Mouse (Mus musculus) liver, embryonic 16.5 days (tissue): ENCODE measurements around the gene Slc5a2. TPM values are rescaled to one million over a fixed set of nuclear protein-coding genes. Genes with fewer than 3 reads are reported as not detected.
A peak's percentile ranks its signal among the peaks of the same experiment; 100 is the strongest.

ENCODE experiments used
- ATAC-seq: fragments of 200-750 bp; cut with Nextera tagmentation; 2 replicates; pipeline ENCODE4 v1.8.0; 2017; ENCODE audit warnings: low read depth, mild to moderate bottlenecking, moderate number of reproducible peaks, moderate library complexity
- H3K27ac ChIP-seq: fragments of 300-500 bp; sonication (generic); 2 replicates; pipeline ENCODE4 v1.5.1; 2014; ENCODE audit warnings: mild to moderate bottlenecking, low read length
- H3K27me3 ChIP-seq: fragments of 300-500 bp; sonication (generic); 2 replicates; pipeline ENCODE4 v1.6.1; 2014; ENCODE audit warnings: low read depth, low read length, mixed read lengths; ENCODE audit not compliant: control insufficient read depth, insufficient read depth
- H3K36me3 ChIP-seq: fragments of 300-500 bp; sonication (generic); 2 replicates; pipeline ENCODE4 v1.6.1; 2014; ENCODE audit warnings: mild to moderate bottlenecking; ENCODE audit not compliant: control insufficient read depth, insufficient read depth
- H3K4me1 ChIP-seq: fragments of 300-500 bp; sonication (generic); 2 replicates; pipeline ENCODE4 v1.6.1; 2014; ENCODE audit warnings: low read depth, low read length, mixed read lengths; ENCODE audit not compliant: control insufficient read depth
- H3K4me2 ChIP-seq: fragments of 300-500 bp; sonication (generic); 2 replicates; pipeline ENCODE4 v1.6.1; 2014; ENCODE audit warnings: low read depth, low read length, mixed read lengths
- H3K4me3 ChIP-seq: fragments of 300-500 bp; sonication (generic); 2 replicates; pipeline ENCODE4 v1.5.1; 2014; ENCODE audit warnings: low read depth, mild to moderate bottlenecking, low read length
- H3K9ac ChIP-seq: fragments of 300-500 bp; sonication (generic); 2 replicates; pipeline ENCODE4 v1.6.1; 2014; ENCODE audit warnings: low read depth, low read length
- H3K9me3 ChIP-seq: fragments of 300-500 bp; sonication (generic); replicated peaks from 2 replicates; pipeline ENCODE4 v1.6.1; 2016; ENCODE audit warnings: low read length; ENCODE audit not compliant: control insufficient read depth
- WGBS: fragments of 180-500 bp; shearing (Covaris S2); extraction: QIAGEN DNeasy Blood & Tissue Kit; methylation state at CpG from one replicate; pipeline ENCODE4 v1.1.7; 2014; ENCODE audit not compliant: insufficient replicate concordance; 5-methylcytosine and 5-hydroxymethylcytosine counted together
- polyA plus RNA-seq: library from polyadenylated mRNA; unstranded; fragments of >200 nt; fragmentation: Nextera tagmentation; extraction: Ambion mirVana; gene quantifications from 2 replicates; pipeline ENCODE4 v1.2.1, GENCODE M21; 2015

Gene Slc5a2
- polyA plus RNA-seq, 1 experiment from 2014 or later, result 1.7 TPM

- peak; percentile 87 for ATAC-seq
- Histone ChIP-seq H3K27me3 (no peaks in the 10 kb centered on the region), H3K4me2 (peak within 1 kb of the TSS; percentile 89), H3K36me3 (peaks cover 14% of the 10 kb centered on the region), H3K27ac (peak within 1 kb of the TSS; percentile 99), H3K4me1 (peaks cover 22% of the 10 kb centered on the region), H3K4me3 (peak within 1 kb of the TSS; percentile 89), H3K9ac (peak within 1 kb of the TSS; percentile 85), H3K9me3 (no peaks in the 10 kb centered on the region)
- under 1% methylated on average over 72 of the region's 72 CpGs for WGBS
These were observed 27.3 kb upstream of the Slc5a2 start, which contains the start of gene 9130023H24Rik for GRCm38 (mm10) chr7:128237927-128238778. 9130023H24Rik (minus strand) TSS chr7:128238031.

- Histone ChIP-seq H3K9ac (peak overlapping the region; percentile 64), H3K4me2 (peak overlapping the region; percentile 89), H3K9me3 (no peaks in the 10 kb centered on the region), H3K4me3 (peak overlapping the region; percentile 89), H3K36me3 (peaks cover 15% of the 10 kb centered on the region), H3K27me3 (no peaks in the 10 kb centered on the region), H3K4me1 (peaks cover 22% of the 10 kb centered on the region), H3K27ac (peak overlapping the region; percentile 92)
- no peak for ATAC-seq
- 27% methylated on average over 4 of the region's 4 CpGs for WGBS
These were observed 26.5 kb upstream of the Slc5a2 start for GRCm38 (mm10) chr7:128238991-128239390.

- Histone ChIP-seq H3K9ac (peak overlapping the region; percentile 17; the same call in 1 of the 2 replicates), H3K4me1 (peaks cover 22% of the 10 kb centered on the region), H3K36me3 (peaks cover 21% of the 10 kb centered on the region), H3K27ac (no peak overlapping the region), H3K9me3 (no peaks in the 10 kb centered on the region), H3K4me2 (no peak overlapping the region), H3K4me3 (no peak overlapping the region), H3K27me3 (no peaks in the 10 kb centered on the region)
- ATAC-seq, result no peak
- WGBS, result 92% methylated on average over 27 of the region's 27 CpGs
These were observed 25.2 kb upstream of the Slc5a2 start for GRCm38 (mm10) chr7:128240131-128240784.

- Histone ChIP-seq H3K4me3 (no peak overlapping the region), H3K9ac (no peak overlapping the region), H3K9me3 (no peaks in the 10 kb centered on the region), H3K4me2 (no peak overlapping the region), H3K36me3 (peaks cover 21% of the 10 kb centered on the region), H3K4me1 (peaks cover 23% of the 10 kb centered on the region), H3K27ac (no peak overlapping the region), H3K27me3 (peaks cover 4% of the 10 kb centered on the region; the same call in 1 of the 2 replicates)
- no peak for ATAC-seq
- WGBS, result 92% methylated on average over 16 of the region's 16 CpGs
These were observed 23.1 kb upstream of the Slc5a2 start for GRCm38 (mm10) chr7:128242331-128242730.

- H3K4me2 ChIP-seq, result no peak overlapping the region
- H3K4me1 ChIP-seq, result peaks cover 22% of the 10 kb centered on the region
- H3K36me3 ChIP-seq, result peaks cover 21% of the 10 kb centered on the region
- H3K9me3 ChIP-seq, result no peaks in the 10 kb centered on the region
- ATAC-seq, result no peak
- H3K27me3 ChIP-seq, result peaks cover 4% of the 10 kb centered on the region; the same call in 1 of the 2 replicates
- WGBS, result 86% methylated on average over 10 of the region's 10 CpGs
- H3K4me3 ChIP-seq, result no peak overlapping the region
- H3K27ac ChIP-seq, result no peak overlapping the region
- no peak overlapping the region for H3K9ac ChIP-seq
These were observed 21.5 kb upstream of the Slc5a2 start for GRCm38 (mm10) chr7:128243921-128244320.

- Histone ChIP-seq H3K4me2 (no peak overlapping the region), H3K27me3 (peaks cover 4% of the 10 kb centered on the region; the same call in 1 of the 2 replicates), H3K27ac (no peak overlapping the region), H3K36me3 (peaks cover 21% of the 10 kb centered on the region), H3K4me3 (no peak overlapping the region), H3K9me3 (no peaks in the 10 kb centered on the region), H3K4me1 (peaks cover 17% of the 10 kb centered on the region), H3K9ac (no peak overlapping the region)
- ATAC-seq, result no peak
- WGBS, result 86% methylated on average over 18 of the region's 18 CpGs
These were observed 20.9 kb upstream of the Slc5a2 start for GRCm38 (mm10) chr7:128244410-128245025.

GRCm38 (mm10) chr7:128245547-128245946, 19.9 kb upstream of the Slc5a2 start:
- peaks cover 23% of the 10 kb centered on the region for H3K4me1 ChIP-seq
- peaks cover 4% of the 10 kb centered on the region; the same call in 1 of the 2 replicates for H3K27me3 ChIP-seq
- WGBS, result 71% methylated on average over 4 of the region's 4 CpGs
- H3K9me3 ChIP-seq, result no peaks in the 10 kb centered on the region
- no peak overlapping the region for H3K9ac ChIP-seq
- H3K4me2 ChIP-seq, result no peak overlapping the region
- H3K36me3 ChIP-seq, result peaks cover 15% of the 10 kb centered on the region
- H3K4me3 ChIP-seq, result no peak overlapping the region
- no peak for ATAC-seq
- no peak overlapping the region for H3K27ac ChIP-seq

- Histone ChIP-seq H3K9ac (peak within 1 kb of the TSS; percentile 70), H3K9me3 (no peaks in the 10 kb centered on the region), H3K4me2 (peak within 1 kb of the TSS; percentile 82), H3K36me3 (peaks cover 12% of the 10 kb centered on the region), H3K4me3 (peak within 1 kb of the TSS; percentile 62), H3K4me1 (peaks cover 21% of the 10 kb centered on the region), H3K27me3 (peaks cover 6% of the 10 kb centered on the region), H3K27ac (peak within 1 kb of the TSS; percentile 66)
- peak; percentile 53 for ATAC-seq
- 10% methylated on average over 26 of the region's 30 CpGs for WGBS
These were observed 18.7 kb upstream of the Slc5a2 start, which contains the start of gene Tgfb1i1 for GRCm38 (mm10) chr7:128246496-128247391. Tgfb1i1 (plus strand) TSS chr7:128246812.
